Mouse (Mus musculus): Measurements from ENCODE around the gene Srp72.

- TF ChIP-seq CTCF (IDR thresholded peaks at IDR 0.05; ENCODE audit: low read depth): no peak
- TF ChIP-seq EP300 (optimal IDR thresholded peaks at IDR 0.05): no peak
Observed at GRCm38 (mm10) chr5:76955474-76955873, 19.0 kb upstream of the Srp72 start.
